Mouse (Mus musculus) heart, postnatal 0 days (tissue): ENCODE measurements around the gene Mtmr12.

Experiments used
- CTCF ChIP-seq: IDR thresholded peaks from 2 replicates; pipeline ENCODE4 v1.5.1; 2016; ENCODE audit warnings: antibody characterized with exemption, control low read depth, low read depth
- EP300 ChIP-seq: IDR thresholded peaks from 2 replicates; pipeline ENCODE4 v1.6.1; 2016; ENCODE audit warnings: antibody characterized with exemption, low read depth

- TF ChIP-seq CTCF (no peak), EP300 (no peak)
Measured at GRCm38 (mm10) chr15:12243792-12244191, 39.0 kb downstream of the Mtmr12 start.
